Mouse (Mus musculus) C2C12 (cell line): ENCODE measurements around the gene Hormad1.

Source experiments
- CTCF ChIP-seq: IDR thresholded peaks from one replicate; pipeline ENCODE4 v1.5.1; 2011; ENCODE audit not compliant: control insufficient read depth, insufficient read depth, insufficient read length
- MYOD1 ChIP-seq: IDR thresholded peaks from one replicate; pipeline ENCODE4 v1.6.1; 2011; ENCODE audit warnings: low read depth; ENCODE audit not compliant: control insufficient read depth, insufficient read length
- USF1 ChIP-seq: IDR thresholded peaks from one replicate; pipeline ENCODE4 v1.6.1; 2011; ENCODE audit warnings: low read depth, mild to moderate bottlenecking, control low read depth, moderate library complexity

DNA sequence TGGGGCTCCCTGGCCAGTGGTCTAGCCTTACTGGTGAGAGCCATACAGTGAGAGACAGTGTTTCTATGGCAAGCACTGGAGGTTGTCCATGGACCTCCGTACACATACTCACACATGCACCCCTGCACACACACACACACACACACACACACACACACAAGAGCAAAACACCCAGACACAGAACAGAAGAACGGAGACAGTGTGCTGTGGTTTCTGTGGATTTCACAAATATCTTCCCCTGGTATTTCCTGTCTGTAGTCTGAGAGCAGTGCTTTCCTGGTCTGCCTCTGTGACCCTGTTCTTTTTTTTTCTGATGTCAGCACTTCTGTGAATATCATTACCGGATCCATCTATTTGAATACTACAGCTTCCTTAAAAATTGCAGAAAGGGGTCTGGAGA lies 35.8 kb upstream of the Hormad1 start:
- TF ChIP-seq CTCF = no peak
- TF ChIP-seq USF1 = no peak
- TF ChIP-seq MYOD1 = no peak
